Mouse (Mus musculus) cerebellum, adult 11-12 months (tissue): Measurements from ENCODE around the gene Cfap299.
"Not testable (repeated sequence)": the region's sequence is repeated elsewhere in the genome, so short reads cannot be mapped to it uniquely, and the experiment has no call there.

Experiments
- DNase-seq: peaks from one replicate; pipeline ENCODE4 v3.0.0; 2022

The Cfap299 gene

GRCm38 (mm10) chr5:98541333-98541732, 212.2 kb downstream of the Cfap299 start:
- DNase-seq, result no peak

GRCm38 (mm10) chr5:98550285-98550684, 221.2 kb downstream of the Cfap299 start:
- no peak for DNase-seq

- no peak for DNase-seq
These were observed 221.8 kb downstream of the Cfap299 start for GRCm38 (mm10) chr5:98550873-98551272.

GRCm38 (mm10) chr5:98552395-98552794, 223.3 kb downstream of the Cfap299 start, which contains the start of gene Gm11111:
Gene Gm11111, plus strand, starts transcription at chr5:98552695.
- no peak for DNase-seq

GRCm38 (mm10) chr5:98552811-98553601, 223.9 kb downstream of the Cfap299 start:
- DNase-seq, result no peak

DNA sequence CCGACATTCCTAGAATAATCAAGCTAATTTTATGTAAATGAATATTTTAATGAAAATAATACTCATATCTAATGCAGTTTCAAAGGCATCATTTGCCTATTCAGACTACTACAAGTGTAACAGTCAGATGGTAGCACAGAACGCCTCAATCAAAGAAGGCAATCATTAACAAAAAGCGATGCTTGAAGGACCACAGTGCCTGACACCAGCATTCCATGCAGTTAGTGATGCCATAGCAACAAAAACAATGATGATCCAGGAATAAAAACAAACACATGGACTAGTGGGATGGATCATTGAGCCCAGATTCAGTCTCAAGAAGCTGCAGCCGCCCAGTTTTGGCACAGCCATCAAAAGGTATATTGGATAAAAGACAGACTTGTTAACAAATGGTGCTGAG, 232.2 kb downstream of the Cfap299 start:
- no peak for DNase-seq

DNA sequence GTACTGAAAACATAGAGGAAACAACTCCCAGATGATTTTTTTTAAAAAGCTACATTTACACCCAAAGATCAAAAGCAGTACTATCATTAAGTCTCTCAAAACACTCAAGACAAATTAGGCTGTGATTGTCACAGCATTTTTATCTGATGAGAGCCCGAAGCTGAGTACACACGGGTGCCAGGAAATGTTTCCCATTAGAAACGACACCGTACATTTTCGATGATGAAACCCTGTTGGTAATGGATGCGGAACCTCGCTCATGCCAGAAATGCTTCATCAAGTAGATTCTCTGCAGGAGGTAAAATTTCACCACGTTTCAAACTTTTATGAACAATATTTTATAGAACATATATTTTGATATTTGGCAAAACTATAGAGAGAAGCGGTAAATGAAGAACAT, 233.7 kb downstream of the Cfap299 start:
- no peak for DNase-seq

- no peak for DNase-seq
These were observed 234.7 kb downstream of the Cfap299 start for GRCm38 (mm10) chr5:98563801-98564200.

- DNase-seq, result no peak
These were observed 237.5 kb downstream of the Cfap299 start for GRCm38 (mm10) chr5:98566461-98567193.

GRCm38 (mm10) chr5:98568481-98568880, 239.4 kb downstream of the Cfap299 start:
- DNase-seq, result no peak

DNA sequence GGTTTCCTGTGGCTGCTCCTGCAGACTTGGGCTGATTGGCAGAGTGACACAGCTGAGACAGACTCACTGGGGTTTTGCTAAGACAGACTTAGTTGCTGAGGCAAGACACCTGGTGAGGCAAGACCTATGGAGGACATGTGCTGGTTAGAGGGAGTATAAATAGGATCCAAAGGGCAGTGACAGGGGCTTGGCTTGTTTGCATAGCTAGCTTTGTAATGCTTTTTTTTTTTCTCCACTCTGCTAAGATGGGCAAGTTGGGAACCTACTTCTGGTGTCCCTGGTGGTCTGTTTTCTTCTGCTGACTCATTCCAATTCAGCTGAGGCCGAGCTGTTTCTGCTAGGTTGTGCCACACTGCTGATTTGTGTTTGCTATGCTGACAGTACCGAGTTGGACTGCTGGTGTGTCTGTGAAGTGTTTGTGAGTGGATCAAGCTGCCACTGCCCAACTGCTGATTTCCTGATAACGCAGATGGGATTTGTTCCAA, 240.0 kb downstream of the Cfap299 start:
- no peak for DNase-seq

DNA sequence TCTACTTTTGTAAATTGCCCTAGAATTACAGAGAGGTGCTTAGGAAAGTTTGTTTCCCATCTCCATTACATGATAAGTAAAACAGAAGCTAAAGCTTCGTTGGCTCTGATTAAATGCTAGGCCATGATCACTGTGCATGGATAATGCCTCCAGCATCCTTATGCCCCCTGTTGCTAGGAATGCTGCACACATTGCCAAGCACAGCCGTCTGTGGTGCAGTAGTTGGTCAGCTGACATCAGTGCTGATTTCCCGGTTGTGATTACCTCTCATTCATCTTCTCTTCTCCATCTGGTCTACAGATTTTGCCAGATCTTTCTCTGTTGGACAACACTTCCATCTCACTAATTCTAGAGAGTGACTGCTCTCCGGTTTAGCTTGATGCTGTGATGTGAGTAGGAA, 243.3 kb downstream of the Cfap299 start:
- no peak for DNase-seq

DNA sequence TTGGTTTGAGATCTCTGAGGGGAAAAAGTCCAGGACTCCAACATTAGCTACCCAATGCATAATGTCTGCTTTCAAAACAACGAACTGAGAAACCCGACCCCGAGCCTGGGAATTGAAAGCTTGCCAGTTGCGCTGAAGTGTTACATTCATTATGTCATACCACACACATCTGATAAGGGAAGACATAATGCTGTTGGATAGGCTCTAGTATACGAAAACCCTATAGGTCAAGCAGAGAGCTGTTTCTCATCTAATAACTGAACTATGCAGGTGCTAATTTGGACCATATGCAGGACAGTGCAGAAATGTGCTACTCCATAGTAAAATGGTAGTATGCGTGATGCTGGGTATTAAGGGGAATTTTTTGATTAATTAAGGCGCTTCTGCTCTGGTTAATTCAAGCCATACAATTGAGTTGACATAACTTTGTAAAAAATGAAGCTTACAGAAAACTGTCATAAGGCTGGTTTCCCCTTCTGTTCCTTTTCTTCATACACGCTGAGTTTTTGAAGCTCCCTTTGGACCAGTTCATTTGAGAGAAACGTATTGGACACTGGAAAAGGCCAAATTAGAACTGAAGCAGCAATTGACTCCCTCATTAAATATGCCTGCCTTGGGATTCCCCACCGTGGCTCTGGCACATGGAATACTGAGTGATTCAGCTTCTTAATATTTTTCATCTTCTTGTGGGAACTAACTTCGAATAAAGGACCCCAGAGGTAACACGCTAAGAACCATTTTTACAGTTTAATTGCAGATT, 245.8 kb downstream of the Cfap299 start:
- no peak for DNase-seq

DNA sequence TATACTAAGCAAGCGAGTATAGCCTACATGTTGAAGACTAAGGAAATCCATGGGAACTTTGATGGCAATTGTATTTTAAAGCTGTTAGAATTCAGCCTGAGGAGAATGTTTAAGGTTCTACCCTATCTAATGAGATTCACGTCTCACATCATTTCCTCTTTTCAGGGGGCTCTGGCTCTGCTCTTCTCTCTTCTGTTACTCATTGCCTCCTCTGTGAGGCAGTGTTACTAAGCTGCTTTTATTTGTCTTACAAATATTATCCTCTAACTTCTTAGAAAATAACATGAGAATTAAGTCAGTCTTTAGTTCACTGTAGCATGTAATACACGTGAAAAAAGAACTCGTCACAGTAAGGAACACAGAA, 246.3 kb downstream of the Cfap299 start:
- DNase-seq, result no peak

DNA sequence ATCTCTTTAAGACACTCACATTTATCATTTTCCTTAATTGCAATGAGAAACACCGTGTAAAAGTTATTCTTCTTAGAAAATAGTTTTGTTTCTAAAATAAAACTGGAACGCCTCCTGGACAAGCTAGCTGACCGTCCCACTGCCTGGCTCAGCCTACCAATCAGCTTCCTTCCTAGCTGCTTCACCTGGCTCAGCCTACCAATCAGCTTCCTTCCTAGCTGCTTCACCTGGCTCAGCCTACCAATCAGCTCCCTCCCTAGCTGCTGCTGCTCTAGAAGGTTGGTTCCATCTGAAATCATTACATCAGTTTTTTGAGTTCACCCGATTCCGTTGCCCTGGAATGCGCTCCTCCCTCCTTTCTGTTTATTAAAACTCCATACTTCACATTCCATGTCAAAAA, 247.4 kb downstream of the Cfap299 start:
- DNase-seq, result not testable (repeated sequence)

GRCm38 (mm10) chr5:98578398-98578797, 249.3 kb downstream of the Cfap299 start:
- DNase-seq, result no peak

GRCm38 (mm10) chr5:98580811-98581210, 251.7 kb downstream of the Cfap299 start:
- no peak for DNase-seq

- DNase-seq, result no peak
These were observed 252.9 kb downstream of the Cfap299 start for GRCm38 (mm10) chr5:98582051-98582450.

GRCm38 (mm10) chr5:98585915-98586314, 256.8 kb downstream of the Cfap299 start:
- no peak for DNase-seq

- DNase-seq, result no peak
These were observed 284.4 kb downstream of the Cfap299 start for GRCm38 (mm10) chr5:98613511-98613910.

DNA sequence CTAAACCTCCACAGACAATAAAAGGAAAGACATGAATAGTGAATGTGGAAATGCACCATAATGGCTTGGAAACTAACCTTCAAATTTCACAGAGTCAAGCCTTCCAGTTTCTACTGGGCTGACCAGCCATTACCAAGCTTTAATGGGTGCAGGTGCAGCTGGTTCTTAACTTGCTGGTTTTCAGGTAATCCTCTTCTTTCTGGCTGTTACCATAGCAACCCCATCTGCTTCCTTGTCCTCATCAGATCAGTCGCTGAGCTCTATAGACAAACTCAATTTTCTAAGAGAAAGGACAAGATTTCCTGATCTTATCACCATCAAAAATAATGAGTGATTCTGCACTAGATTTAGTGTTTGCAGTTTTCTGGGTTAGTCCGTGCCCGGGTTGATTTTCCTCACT, 287.8 kb downstream of the Cfap299 start:
- DNase-seq, result no peak

- DNase-seq, result no peak
These were observed 288.3 kb downstream of the Cfap299 start for GRCm38 (mm10) chr5:98617416-98617815.

DNA sequence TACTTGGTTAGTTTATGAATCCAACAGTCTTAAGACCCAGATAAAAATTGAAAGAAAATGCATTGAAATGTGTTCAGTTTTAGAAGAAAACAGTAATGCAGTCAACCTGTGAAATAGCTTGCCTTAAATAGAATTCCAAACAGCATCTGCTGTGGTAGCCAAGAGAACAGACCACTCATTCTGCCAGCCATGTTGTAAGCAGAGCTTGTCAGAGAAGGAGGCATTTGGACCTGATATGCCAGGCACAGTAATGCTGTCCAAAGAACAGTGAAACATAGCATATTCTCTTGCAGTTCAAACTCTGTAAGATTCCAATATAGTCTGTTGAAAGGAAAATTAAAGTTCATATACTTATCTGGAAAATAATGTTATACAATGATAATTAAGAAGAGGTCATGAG, 321.2 kb downstream of the Cfap299 start:
- DNase-seq, result no peak
